ENCODE assay signal across 19 mouse cellular contexts in the genomic region with DNA sequence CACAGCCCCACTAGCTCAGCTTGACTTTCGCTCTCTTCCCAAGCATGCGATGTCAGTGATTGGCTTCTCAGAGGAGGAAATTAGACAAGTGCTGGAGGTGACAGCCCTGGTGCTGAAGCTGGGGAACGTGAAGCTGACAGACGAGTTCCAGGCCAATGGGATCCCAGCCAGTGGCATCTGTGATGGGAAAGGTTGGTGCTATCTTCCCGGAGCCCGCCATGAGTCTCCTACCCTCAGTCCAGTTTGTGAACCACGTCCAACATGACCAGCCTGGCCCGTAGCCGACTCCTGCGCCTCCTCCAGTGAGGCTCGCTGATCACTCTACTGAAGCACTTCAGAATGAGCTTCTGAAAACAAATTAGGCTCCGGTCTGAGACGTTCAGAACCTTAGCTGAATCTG. TPM values are rescaled to one million over a fixed set of nuclear protein-coding genes. Genes with fewer than 3 reads are reported as not detected.
"Had no signal": no experiment of that assay in that cellular context is flagged by ENCODE, and none has a peak within 500 bp of the region (broad histone marks: within the 10 kb centered on the region; RNA-seq: fewer than 3 reads in every experiment).

No protein-coding gene starts in this region.

- ATAC-seq: midbrain, embryonic 16.5 days had no signal

- H3K9ac ChIP-seq: lung, embryonic 14.5 days; midbrain, embryonic 12.5 days; neural tube, embryonic 13.5 days; neural tube, embryonic 15.5 days had no signal

- H3K4me3 ChIP-seq: midbrain, embryonic 10.5 days; midbrain, embryonic 12.5 days; myocyte; neural tube, embryonic 13.5 days; neural tube, embryonic 15.5 days had no signal

- H3K27ac ChIP-seq: midbrain, embryonic 10.5 days; midbrain, embryonic 12.5 days; neural tube, embryonic 13.5 days; neural tube, embryonic 15.5 days had no signal

- H3K36me3 ChIP-seq: midbrain, embryonic 10.5 days; midbrain, embryonic 12.5 days; neural tube, embryonic 13.5 days; neural tube, embryonic 15.5 days had no signal

- H3K4me2 ChIP-seq: lung, embryonic 14.5 days; midbrain, embryonic 12.5 days; neural tube, embryonic 13.5 days; neural tube, embryonic 15.5 days had no signal

- H3K4me1 ChIP-seq: midbrain, embryonic 10.5 days; midbrain, embryonic 12.5 days; neural tube, embryonic 13.5 days; neural tube, embryonic 15.5 days had no signal

- DNase-seq: lung, embryonic 14.5 days; lung, postnatal 10 days; lung, postnatal 4 days; midbrain, embryonic 14.5 days; retina, postnatal 1 day; right cerebral cortex, adult 18-20 months; right cerebral cortex, postnatal 25 days; right cerebral cortex, postnatal 4 days; spleen, adult 18-20 months; thymus, adult 18-20 months; thymus, postnatal 14 days; thymus, postnatal 36 days had no signal

- H3K9me3 ChIP-seq: midbrain, embryonic 10.5 days; midbrain, embryonic 12.5 days; neural tube, embryonic 13.5 days; neural tube, embryonic 15.5 days had no signal

- H3K27me3 ChIP-seq: midbrain, embryonic 12.5 days; neural tube, embryonic 13.5 days; neural tube, embryonic 15.5 days had no signal

RNA-seq across cellular contexts. Expression of gene Myo1a, which starts 5.4 kb away (rescaled TPM):
- polyA plus RNA-seq: midbrain, embryonic 14.5 days had no signal

RNA-seq across cellular contexts. Expression of gene Tac2, which starts 13.9 kb away (rescaled TPM):
- polyA plus RNA-seq: lung, embryonic 14.5 days; lung, embryonic 16.5 days; midbrain, embryonic 10.5 days; midbrain, embryonic 12.5 days; midbrain, embryonic 14.5 days had no signal
